Mouse (Mus musculus): ENCODE results near the gene Ptrhd1. TPM values are rescaled to one million over a fixed set of nuclear protein-coding genes. Genes with fewer than 3 reads are reported as not detected.
"Not testable (repeated sequence)": the region's sequence is repeated elsewhere in the genome, so short reads cannot be mapped to it uniquely, and the experiment has no call there.

The Ptrhd1 gene
- total RNA-seq, 2 experiments from 2014 or later, result 4.9 to 5.3 TPM

- intact Hi-C loops (cut with DNase I), result no loop called here
- no peak for DNase-seq
Observed at GRCm38 (mm10) chr12:4237481-4237880, 3.7 kb downstream of the Ptrhd1 start.

GRCm38 (mm10) chr12:4240281-4240680 lies 6.5 kb downstream of the Ptrhd1 start:
- DNase-seq; intact Hi-C loops (cut with DNase I): not testable (repeated sequence)

GRCm38 (mm10) chr12:4243805-4244204 lies 10.0 kb downstream of the Ptrhd1 start:
- intact Hi-C loops (cut with DNase I), result no loop called here
- no peak for DNase-seq

- no peak for DNase-seq
- intact Hi-C loops (cut with DNase I), result no loop called here
Observed at GRCm38 (mm10) chr12:4245742-4246141, 11.9 kb downstream of the Ptrhd1 start.

- DNase-seq, result no peak
- intact Hi-C loops (cut with DNase I), result no loop called here
Observed at GRCm38 (mm10) chr12:4249786-4250185, 16.0 kb downstream of the Ptrhd1 start.

GRCm38 (mm10) chr12:4252742-4253655 lies 19.2 kb downstream of the Ptrhd1 start:
- intact Hi-C loops (cut with DNase I), result no loop called here
- no peak for DNase-seq

- DNase-seq, result no peak
- intact Hi-C loops (cut with DNase I), result no loop called here
Observed at GRCm38 (mm10) chr12:4267765-4268164, 33.9 kb downstream of the Ptrhd1 start.

GRCm38 (mm10) chr12:4271078-4271477 lies 37.3 kb downstream of the Ptrhd1 start:
- DNase-seq, result no peak
- intact Hi-C loops (cut with DNase I), result no loop called here

- DNase-seq, result no peak
- intact Hi-C loops (cut with DNase I), result no loop called here
Observed at GRCm38 (mm10) chr12:4278978-4279755, 45.3 kb downstream of the Ptrhd1 start.

- no peak for DNase-seq
- intact Hi-C loops (cut with DNase I), result loop anchor here (5.0 kb wide), 1 partner anchor 267 kb away; no protein-coding TSS in a partner anchor
Observed at GRCm38 (mm10) chr12:4279878-4280277, 46.1 kb downstream of the Ptrhd1 start.

GRCm38 (mm10) chr12:4285186-4285585 lies 51.4 kb downstream of the Ptrhd1 start:
- intact Hi-C loops (cut with DNase I), result no loop called here
- DNase-seq, result no peak

Other genes starting within 250 kb of the Ptrhd1 start
- 1 to 10 TPM; 3.3 to 3.8 TPM for gene Efr3b, start 195.1 kb upstream of the Ptrhd1 start, total RNA-seq (2021)
- 10 to 100 TPM; 30.0 TPM for gene Dnajc27, start 151.4 kb upstream of the Ptrhd1 start, total RNA-seq (2021)
- 1 to 10 TPM; 1.4 to 2.1 TPM for gene Adcy3, start 100.9 kb upstream of the Ptrhd1 start, total RNA-seq (2021)
- 1 to 10 TPM; 1.4 to 2.1 TPM for gene Cenpo, start 267 bp downstream of the Ptrhd1 start, total RNA-seq (2021)
- gene Ncoa1, start 243.2 kb downstream of the Ptrhd1 start, total RNA-seq (2021), result 10 to 100 TPM; 22.2 to 22.5 TPM

Measured in gastrocnemius, postnatal 36 days (tissue).